Mouse (Mus musculus): ENCODE results near the gene Rhoq. TPM values are rescaled to one million over a fixed set of nuclear protein-coding genes. Genes with fewer than 3 reads are reported as not detected.

Gene Rhoq
- polyA plus RNA-seq, 3 experiments from 2014 or later: 3.0 to 4.8 (median 3.8) TPM

GRCm38 (mm10) chr17:87011301-87012019 is 48.6 kb downstream of the Rhoq start:
- ATAC-seq: no peak

- no peak for ATAC-seq
Observed at GRCm38 (mm10) chr17:87019692-87020091, 56.8 kb downstream of the Rhoq start.

GRCm38 (mm10) chr17:87024491-87025242 is 61.8 kb downstream of the Rhoq start:
- peak; percentile 2 for ATAC-seq

- ATAC-seq: peak; percentile 97
Observed at GRCm38 (mm10) chr17:87025269-87025949, 62.5 kb downstream of the Rhoq start, which contains the start of the genes Pigf and Cript. TSS of gene Pigf (minus strand) at chr17:87025406. TSS of gene Cript (plus strand) at chr17:87025550.

GRCm38 (mm10) chr17:87036141-87037073 is 73.5 kb downstream of the Rhoq start:
- peak; percentile 94 for ATAC-seq

GRCm38 (mm10) chr17:87038496-87038895 is 75.6 kb downstream of the Rhoq start:
- ATAC-seq: no peak

GRCm38 (mm10) chr17:87041739-87042138 is 78.9 kb downstream of the Rhoq start:
- ATAC-seq: no peak

GRCm38 (mm10) chr17:87044364-87044763 is 81.5 kb downstream of the Rhoq start:
- ATAC-seq: peak; percentile 99

GRCm38 (mm10) chr17:87044796-87045195 is 81.9 kb downstream of the Rhoq start:
- no peak for ATAC-seq

Other genes with a start within 250 kb of the Rhoq start
- 1 to 10 TPM; 2.8 to 5.3 (median 3.6) TPM for gene Epas1, start 209.4 kb upstream of the Rhoq start, polyA plus RNA-seq (2017; shearing (Covaris generic))
- gene Tmem247, start 45.7 kb upstream of the Rhoq start, polyA plus RNA-seq (2017; shearing (Covaris generic)): not detected
- not detected for gene Atp6v1e2, start 15.2 kb upstream of the Rhoq start, polyA plus RNA-seq (2017; shearing (Covaris generic))
- 10 to 100 TPM; 21.0 to 30.2 (median 28.9) TPM for gene Pigf, start 62.3 kb downstream of the Rhoq start, polyA plus RNA-seq (2017; shearing (Covaris generic))
- 100 to 1,000 TPM in 1 of 3 experiments, 10 to 100 TPM in 2; 94.9 to 127 (median 99.0) TPM for gene Cript, start 62.5 kb downstream of the Rhoq start, polyA plus RNA-seq (2017; shearing (Covaris generic))
- 10 to 100 TPM in 1 of 3 experiments, 1 to 10 TPM in 2; 4.7 to 10.5 (median 8.6) TPM for gene Socs5, start 144.6 kb downstream of the Rhoq start, polyA plus RNA-seq (2017; shearing (Covaris generic))